Mouse (Mus musculus) liver, embryonic 12.5 days (tissue): ENCODE data around the gene Nsun7. TPM values are rescaled to one million over a fixed set of nuclear protein-coding genes. Genes with fewer than 3 reads are reported as not detected.

Source experiments
- ATAC-seq: fragments of 200-750 bp; cut with Nextera tagmentation; 2 replicates; pipeline ENCODE4 v1.8.0; 2017; ENCODE audit warnings: moderate number of reproducible peaks, mild to moderate bottlenecking, moderate library complexity
- H3K27ac ChIP-seq: fragments of 300-500 bp; sonication (generic); 2 replicates; pipeline ENCODE4 v1.5.1; 2016; ENCODE audit warnings: mild to moderate bottlenecking
- H3K27me3 ChIP-seq: fragments of 300-500 bp; sonication (generic); replicated peaks from 2 replicates; pipeline ENCODE4 v1.6.1; 2016; ENCODE audit warnings: mild to moderate bottlenecking, moderate library complexity
- H3K36me3 ChIP-seq: fragments of 300-500 bp; sonication (generic); 2 replicates; pipeline ENCODE4 v1.6.1; 2016; ENCODE audit warnings: mild to moderate bottlenecking, moderate library complexity
- H3K4me1 ChIP-seq: fragments of 300-500 bp; sonication (generic); 2 replicates; pipeline ENCODE4 v1.6.1; 2016
- H3K4me2 ChIP-seq: fragments of 300-500 bp; sonication (generic); 2 replicates; pipeline ENCODE4 v1.6.1; 2016; ENCODE audit warnings: mild to moderate bottlenecking, moderate library complexity
- H3K4me3 ChIP-seq: fragments of 300-500 bp; sonication (generic); 2 replicates; pipeline ENCODE4 v1.5.1; 2016; ENCODE audit warnings: mild to moderate bottlenecking, moderate library complexity
- H3K9ac ChIP-seq: fragments of 300-500 bp; sonication (generic); 2 replicates; pipeline ENCODE4 v1.6.1; 2016; ENCODE audit warnings: mild to moderate bottlenecking, moderate library complexity
- H3K9me3 ChIP-seq: fragments of 300-500 bp; sonication (generic); replicated peaks from 2 replicates; pipeline ENCODE4 v1.6.1; 2016; ENCODE audit warnings: mild to moderate bottlenecking, moderate library complexity
- WGBS: fragments of 180-500 bp; shearing (Covaris S2); methylation state at CpG from one replicate; pipeline ENCODE4 v1.1.7; 2016; ENCODE audit not compliant: insufficient replicate concordance; 5-methylcytosine and 5-hydroxymethylcytosine counted together
- polyA plus RNA-seq: library from polyadenylated mRNA; unstranded; fragments of >200 nt; fragmentation: Nextera tagmentation; extraction: Ambion mirVana; gene quantifications from 2 replicates; pipeline ENCODE4 v1.2.1, GENCODE M21; 2016

Gene Nsun7
- polyA plus RNA-seq, 1 experiment from 2014 or later, result 0.05 TPM

DNA sequence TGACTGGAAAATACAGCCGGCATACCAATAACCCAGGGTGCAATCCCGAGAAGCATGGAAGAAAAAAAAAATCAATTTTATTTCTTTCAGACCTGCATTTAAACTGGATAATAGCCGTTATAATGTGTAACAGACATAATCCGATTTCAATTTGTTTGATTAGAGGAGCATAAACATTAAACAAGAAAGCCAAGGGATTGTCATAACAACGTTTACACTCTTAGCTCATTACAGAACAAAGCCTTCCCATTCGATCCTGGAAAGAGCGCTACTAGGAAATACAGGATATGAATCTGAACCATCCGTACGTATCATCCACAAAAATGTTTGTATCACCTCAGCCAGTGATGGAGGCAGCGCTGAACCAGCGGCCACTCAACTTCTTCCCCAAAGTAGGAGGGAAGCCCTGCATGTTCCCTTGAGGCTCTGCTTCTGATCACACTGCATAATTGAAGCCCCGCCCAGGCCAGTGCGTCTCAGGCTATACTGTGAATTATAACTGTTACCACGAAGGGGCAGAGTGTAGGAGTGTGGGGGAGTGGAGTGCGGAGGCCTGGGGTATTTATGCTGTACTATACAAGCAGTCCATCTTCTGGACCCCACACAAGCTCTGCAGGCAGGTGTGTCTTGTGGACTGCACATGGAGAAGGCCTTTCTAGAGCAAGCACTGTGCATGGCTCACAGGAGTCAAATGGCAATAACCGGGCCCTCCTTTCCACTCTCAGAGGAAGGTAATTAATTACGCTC, 80.8 kb downstream of the Nsun7 start:
- WGBS, result 69% methylated on average over 17 of the region's 17 CpGs
- no peak overlapping the region for H3K4me2 ChIP-seq
- H3K9ac ChIP-seq, result no peak overlapping the region
- peaks cover 9% of the 10 kb centered on the region for H3K4me1 ChIP-seq
- H3K27ac ChIP-seq, result no peak overlapping the region
- H3K4me3 ChIP-seq, result no peak overlapping the region
- no peaks in the 10 kb centered on the region for H3K36me3 ChIP-seq
- no peaks in the 10 kb centered on the region for H3K9me3 ChIP-seq
- no peak for ATAC-seq
- peaks cover 37% of the 10 kb centered on the region for H3K27me3 ChIP-seq

DNA sequence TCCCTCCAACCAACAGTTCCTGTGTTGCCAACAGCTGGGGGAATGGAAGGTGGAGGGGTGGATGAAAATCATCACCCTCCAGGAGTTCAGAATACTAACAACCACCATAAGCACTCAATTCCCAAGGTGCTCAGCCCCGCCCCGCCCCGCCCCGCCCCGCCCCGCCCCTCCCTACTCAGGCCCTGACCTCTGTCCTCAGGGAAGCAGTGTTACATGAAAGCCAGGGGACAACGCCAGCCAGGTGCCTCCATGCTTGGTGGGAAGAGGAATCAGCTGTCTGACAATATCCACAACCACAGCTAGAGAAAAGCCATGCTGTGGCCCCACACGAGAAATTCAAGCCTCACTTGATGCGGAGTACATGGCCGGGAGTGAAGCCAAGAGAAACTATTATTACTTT, 82.2 kb downstream of the Nsun7 start:
- Histone ChIP-seq H3K4me1 (peaks cover 9% of the 10 kb centered on the region), H3K4me3 (no peak overlapping the region), H3K27ac (no peak overlapping the region), H3K9ac (no peak overlapping the region), H3K27me3 (peaks cover 25% of the 10 kb centered on the region), H3K4me2 (no peak overlapping the region), H3K9me3 (no peaks in the 10 kb centered on the region), H3K36me3 (no peaks in the 10 kb centered on the region)
- 52% methylated on average over 10 of the region's 10 CpGs for WGBS
- ATAC-seq, result no peak

DNA sequence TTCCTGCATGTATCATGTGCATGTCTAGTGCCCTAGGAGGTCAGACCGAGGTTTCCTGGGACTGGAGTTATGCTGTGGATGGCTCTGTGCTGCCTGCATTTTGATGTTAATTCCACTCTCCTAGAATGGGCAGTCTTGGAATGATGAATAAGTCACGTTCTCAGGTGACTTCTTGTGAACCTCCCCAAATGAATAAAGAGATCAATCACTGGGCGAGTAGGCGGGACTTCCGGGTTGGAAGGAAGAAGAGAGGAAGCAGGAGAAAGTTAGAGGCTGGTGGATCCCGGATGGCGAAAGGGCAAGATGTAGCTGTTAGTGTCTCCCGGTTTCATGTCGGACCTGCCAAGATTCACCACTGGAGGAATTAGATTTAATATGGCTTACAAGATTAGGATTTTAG, 82.6 kb downstream of the Nsun7 start:
- Histone ChIP-seq H3K4me1 (peaks cover 6% of the 10 kb centered on the region), H3K4me2 (no peak overlapping the region), H3K4me3 (no peak overlapping the region), H3K36me3 (no peaks in the 10 kb centered on the region), H3K27ac (no peak overlapping the region), H3K27me3 (peaks cover 20% of the 10 kb centered on the region), H3K9ac (no peak overlapping the region), H3K9me3 (no peaks in the 10 kb centered on the region)
- 66% methylated on average over 9 of the region's 9 CpGs for WGBS
- no peak for ATAC-seq

DNA sequence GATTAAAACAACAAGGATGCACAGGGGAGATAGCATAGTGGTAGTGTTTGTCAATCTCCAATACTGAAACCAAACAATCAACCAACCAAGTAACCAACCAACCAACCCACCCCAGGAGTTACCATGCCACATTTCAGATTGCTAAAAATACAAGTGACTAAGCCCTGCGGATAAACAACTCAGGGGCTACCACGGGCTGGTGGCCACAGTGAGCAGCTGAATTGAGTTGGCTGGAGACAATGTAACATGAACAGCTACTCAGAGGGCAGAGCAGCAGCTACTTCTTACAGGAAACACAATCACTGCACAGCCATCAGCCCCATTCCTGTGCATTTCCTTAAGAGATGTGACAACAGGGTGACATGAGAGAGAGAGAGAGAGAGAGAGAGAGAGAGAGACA, 84.5 kb downstream of the Nsun7 start:
- WGBS, result 48% methylated on average over 2 of the region's 2 CpGs
- ATAC-seq, result no peak
- 0 out of 2 replicates have a peak, but pooled peaks cover 1% of the 10 kb centered on the region for H3K27me3 ChIP-seq

DNA sequence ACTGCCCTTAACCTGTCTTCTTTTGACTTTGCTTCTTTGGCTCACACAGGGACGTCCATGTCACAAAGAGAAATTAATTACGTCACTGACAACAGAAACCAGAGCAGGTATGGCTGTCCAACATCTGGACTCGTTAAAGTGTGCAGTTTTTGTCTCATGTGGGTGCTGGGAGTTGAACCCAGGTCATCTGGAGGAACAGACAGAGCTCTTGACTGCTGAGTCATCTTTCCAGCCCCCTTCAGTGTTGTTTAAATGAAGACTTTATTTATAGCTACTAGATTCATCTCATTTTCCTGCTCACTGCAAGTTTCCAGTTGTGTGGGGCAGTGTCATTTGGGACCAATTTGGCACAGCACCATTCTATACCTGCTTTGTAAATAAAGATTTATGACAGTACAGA, 85.4 kb downstream of the Nsun7 start:
- no peak overlapping the region for H3K4me2 ChIP-seq
- H3K27me3 ChIP-seq, result no peaks in the 10 kb centered on the region
- no peaks in the 10 kb centered on the region; the same call in 1 of the 2 replicates for H3K4me1 ChIP-seq
- no peak overlapping the region for H3K27ac ChIP-seq
- WGBS, result 36% methylated on average over 3 of the region's 3 CpGs
- H3K9ac ChIP-seq, result no peak overlapping the region
- no peak for ATAC-seq
- H3K9me3 ChIP-seq, result no peaks in the 10 kb centered on the region
- no peak overlapping the region for H3K4me3 ChIP-seq
- H3K36me3 ChIP-seq, result no peaks in the 10 kb centered on the region

More for the DNA sequence above, 84.5 kb downstream of the Nsun7 start:
- Histone ChIP-seq H3K36me3 (no peaks in the 10 kb centered on the region), H3K4me2 (no peak overlapping the region), H3K27ac (no peak overlapping the region), H3K4me3 (no peak overlapping the region), H3K9ac (no peak overlapping the region), H3K4me1 (no peaks in the 10 kb centered on the region; the same call in 1 of the 2 replicates), H3K9me3 (no peaks in the 10 kb centered on the region)

DNA sequence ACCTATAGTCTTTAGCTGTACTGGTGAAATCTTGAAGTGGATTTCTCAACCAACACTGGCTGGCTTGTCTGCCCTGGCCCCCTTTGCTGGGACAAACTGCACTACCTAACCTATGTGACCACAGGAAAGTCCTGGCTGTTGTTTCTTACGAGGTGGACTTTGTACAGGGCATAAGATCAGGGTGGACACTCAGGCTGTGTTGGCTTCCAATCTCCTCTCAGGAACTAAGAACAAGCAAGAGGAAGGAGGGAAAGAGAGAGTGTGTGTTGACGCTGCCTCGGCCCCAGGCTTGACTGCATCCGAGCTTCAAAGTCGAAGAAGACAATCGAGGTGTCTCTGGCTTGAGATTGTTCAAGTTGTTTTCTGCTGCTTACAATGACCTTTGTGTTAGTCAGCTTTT, 87.1 kb downstream of the Nsun7 start:
- Histone ChIP-seq H3K27me3 (no peaks in the 10 kb centered on the region), H3K27ac (no peak overlapping the region), H3K4me3 (no peak overlapping the region), H3K4me1 (no peaks in the 10 kb centered on the region; the same call in 1 of the 2 replicates), H3K9ac (no peak overlapping the region), H3K9me3 (no peaks in the 10 kb centered on the region), H3K36me3 (no peaks in the 10 kb centered on the region), H3K4me2 (no peak overlapping the region)
- WGBS, result 73% methylated on average over 6 of the region's 6 CpGs
- no peak for ATAC-seq

Other genes with a start within 250 kb of the Nsun7 start
- gene Rbm47, start 86.8 kb upstream of the Nsun7 start, polyA plus RNA-seq, result 9.0 and 9.4 TPM in 2 replicates